Mouse (Mus musculus) MN1 (cell line): ENCODE measurements around the gene Aldh16a1.
"Not testable (repeated sequence)": the region's sequence is repeated elsewhere in the genome, so short reads cannot be mapped to it uniquely, and the experiment has no call there.

Source experiments
- DNase-seq: peaks from one replicate; pipeline ENCODE4 v3.0.0-alpha.2; 2016; ENCODE audit warnings: low spot score

Gene Aldh16a1

GRCm38 (mm10) chr7:45113476-45113875, 40.9 kb downstream of the Aldh16a1 start:
- no peak for DNase-seq

GRCm38 (mm10) chr7:45112529-45112928, 41.9 kb downstream of the Aldh16a1 start:
- DNase-seq, result no peak

DNA sequence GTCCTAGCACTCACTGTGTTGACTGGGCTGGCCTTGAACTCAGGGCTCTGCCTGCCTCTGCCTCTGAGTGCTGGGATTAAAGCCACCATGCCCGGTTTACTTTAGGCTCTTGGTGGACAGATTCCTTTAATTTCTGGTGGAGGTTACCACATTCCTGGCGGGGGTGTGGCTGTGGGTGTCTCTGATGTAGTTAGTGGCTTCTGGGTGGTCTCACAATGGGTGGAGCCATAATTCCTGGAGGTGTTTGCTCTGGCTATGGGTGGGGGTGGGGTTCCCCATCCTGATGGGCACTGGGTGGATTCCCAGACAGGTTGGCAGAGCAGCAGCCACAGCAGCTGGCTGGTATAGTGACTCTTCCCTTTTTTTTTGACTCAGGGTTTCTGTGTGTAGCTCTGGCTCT, 42.4 kb downstream of the Aldh16a1 start:
- DNase-seq, result no peak

GRCm38 (mm10) chr7:45110089-45110488, 44.3 kb downstream of the Aldh16a1 start:
- DNase-seq, result not testable (repeated sequence)

GRCm38 (mm10) chr7:45107052-45107645, 47.2 kb downstream of the Aldh16a1 start:
- no peak for DNase-seq

- DNase-seq, result no peak
Measured at GRCm38 (mm10) chr7:45106441-45106840, 47.9 kb downstream of the Aldh16a1 start.

DNA sequence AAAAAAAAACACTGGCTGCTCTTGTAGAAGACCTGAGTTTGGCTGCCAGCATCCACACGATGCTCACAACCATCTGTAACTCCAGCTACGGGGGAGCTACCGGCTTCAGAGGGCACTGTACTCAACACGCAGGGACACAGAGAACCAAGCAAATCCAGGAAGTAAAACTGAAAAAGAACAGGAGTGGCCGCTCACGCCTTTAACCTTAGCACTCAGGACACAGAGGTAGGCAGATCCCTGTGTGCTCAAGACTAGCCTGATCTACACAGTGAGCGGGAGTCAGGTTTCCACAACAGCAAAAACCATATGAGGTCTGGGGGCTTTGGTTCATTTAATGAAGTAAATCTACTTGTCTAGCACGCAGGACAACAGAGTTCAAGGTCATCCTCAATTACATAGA, 48.9 kb downstream of the Aldh16a1 start:
- DNase-seq, result no peak

DNA sequence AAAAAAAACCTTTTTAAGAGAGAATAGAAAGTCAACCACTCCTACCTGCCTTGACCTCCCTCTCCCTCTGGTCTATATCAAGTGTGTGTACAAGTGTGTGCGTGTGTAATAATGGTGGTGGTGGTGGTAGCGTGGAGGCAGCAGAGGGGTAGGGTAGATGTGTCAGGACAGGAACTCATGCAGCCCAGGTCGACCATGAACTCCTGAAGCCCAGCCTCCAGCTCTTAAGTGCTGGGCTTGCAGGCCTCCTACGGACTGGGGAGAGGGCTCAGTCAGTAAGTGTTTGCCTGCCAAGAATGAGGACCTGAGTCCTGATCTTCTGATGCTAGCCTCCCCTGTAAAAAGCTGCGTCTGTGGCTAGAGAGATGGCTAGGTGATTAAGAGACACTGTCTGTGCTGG, 49.4 kb downstream of the Aldh16a1 start:
- DNase-seq, result no peak

DNA sequence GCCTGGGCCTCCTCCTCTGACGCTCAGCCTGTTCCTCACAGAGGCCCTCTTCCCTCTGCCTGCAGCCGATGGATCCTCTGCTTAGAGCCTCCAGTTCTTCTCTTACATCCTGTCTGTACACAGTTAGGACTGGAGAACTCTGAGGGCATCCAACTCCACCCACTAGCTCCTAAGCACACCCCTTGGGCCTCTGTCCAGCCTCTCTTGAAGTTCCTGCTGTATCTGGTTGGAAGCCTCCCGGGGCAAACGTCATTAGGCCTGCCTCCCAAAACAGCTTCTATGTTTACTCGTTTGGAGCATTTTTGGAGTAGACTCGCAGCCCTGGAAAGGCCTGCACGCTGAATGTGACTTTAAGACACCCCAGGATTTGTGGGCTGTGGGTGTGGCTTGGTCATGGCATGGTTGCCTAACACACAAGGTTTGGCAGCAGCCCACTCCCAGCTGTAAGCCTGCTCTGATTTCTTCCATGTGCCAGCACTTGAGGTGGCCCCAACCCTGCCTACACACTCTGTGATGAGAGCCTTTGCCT, 50.7 kb downstream of the Aldh16a1 start, which contains the start of gene Fcgrt:
TSS of gene Fcgrt (minus strand) at position 200 of the 529 bp plus-strand sequence.
- DNase-seq, result peak; percentile 85

GRCm38 (mm10) chr7:45102940-45103585, 51.3 kb downstream of the Aldh16a1 start:
- DNase-seq, result no peak

- no peak for DNase-seq
Measured at GRCm38 (mm10) chr7:45102441-45102840, 51.9 kb downstream of the Aldh16a1 start.

DNA sequence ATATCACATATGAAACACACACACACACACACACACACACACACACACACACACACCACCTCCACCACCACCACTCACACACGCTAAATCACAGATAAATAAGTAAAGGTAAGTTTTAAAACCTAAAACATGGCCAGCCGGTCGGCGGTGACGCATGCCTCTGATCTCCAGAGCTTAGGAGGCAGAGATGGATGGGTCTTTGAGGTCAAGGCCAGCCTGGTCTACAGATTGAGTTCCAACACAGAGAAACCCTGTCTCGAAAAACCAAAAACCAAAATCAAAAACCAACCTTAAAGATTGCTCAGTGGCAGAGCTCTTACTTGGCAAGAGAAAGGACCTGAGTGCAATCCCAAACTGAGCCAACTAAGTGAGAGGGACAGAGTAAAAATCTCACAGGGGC, 54.3 kb downstream of the Aldh16a1 start:
- DNase-seq, result no peak

DNA sequence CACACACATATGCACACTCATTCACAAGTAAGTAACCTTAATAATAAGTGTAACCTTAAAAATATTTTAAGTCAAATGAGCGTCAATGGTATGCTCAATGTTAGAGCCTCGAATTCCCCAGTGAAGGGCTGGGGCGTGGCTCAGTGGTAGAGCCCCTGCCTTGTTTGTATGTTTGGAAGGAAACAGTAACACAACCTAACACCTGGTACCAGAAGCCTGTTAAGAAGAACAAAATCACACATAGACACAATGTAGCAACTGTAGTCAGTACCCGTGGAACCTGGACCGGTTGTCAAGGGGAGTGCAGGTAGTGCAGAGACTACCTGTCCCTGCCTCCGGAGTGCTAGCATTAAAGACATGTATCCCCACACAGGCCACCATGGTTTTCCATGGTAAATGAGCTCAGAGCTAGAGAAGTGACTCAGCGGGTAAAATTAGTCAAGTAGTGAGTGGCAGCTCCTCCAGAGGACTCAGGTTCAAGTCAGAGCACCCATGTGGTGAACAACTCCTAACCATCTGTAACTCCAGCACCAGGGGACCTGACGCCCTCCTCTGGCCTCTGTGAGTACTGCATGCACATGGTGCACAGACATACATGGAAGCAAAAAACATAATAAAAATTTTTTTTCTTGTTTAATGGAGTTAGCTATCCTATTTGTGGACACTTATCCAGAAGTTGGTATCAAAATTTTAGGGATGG, 55.7 kb downstream of the Aldh16a1 start:
- no peak for DNase-seq

- no peak for DNase-seq
Measured at GRCm38 (mm10) chr7:45097479-45097878, 56.9 kb downstream of the Aldh16a1 start.

DNA sequence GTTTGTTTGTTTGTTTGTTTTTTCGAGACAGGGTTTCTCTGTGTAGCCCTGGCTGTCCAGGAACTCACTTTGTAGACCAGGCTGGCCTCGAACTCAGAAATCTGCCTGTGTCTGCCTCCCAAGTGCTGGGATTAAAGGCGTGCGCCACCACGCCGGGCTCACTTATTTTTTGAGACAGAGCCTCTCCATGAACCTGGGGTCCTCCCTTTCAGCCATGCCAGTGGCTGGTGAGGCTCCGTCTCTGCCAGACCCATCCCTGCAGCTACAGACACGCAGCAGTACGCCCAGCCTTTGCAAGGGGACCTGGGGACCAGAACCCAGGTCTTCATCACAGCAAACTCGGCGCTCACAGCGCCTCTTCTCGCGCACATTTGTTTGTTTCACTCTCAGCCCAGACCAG, 58.4 kb downstream of the Aldh16a1 start:
- DNase-seq, result not testable (repeated sequence)

DNA sequence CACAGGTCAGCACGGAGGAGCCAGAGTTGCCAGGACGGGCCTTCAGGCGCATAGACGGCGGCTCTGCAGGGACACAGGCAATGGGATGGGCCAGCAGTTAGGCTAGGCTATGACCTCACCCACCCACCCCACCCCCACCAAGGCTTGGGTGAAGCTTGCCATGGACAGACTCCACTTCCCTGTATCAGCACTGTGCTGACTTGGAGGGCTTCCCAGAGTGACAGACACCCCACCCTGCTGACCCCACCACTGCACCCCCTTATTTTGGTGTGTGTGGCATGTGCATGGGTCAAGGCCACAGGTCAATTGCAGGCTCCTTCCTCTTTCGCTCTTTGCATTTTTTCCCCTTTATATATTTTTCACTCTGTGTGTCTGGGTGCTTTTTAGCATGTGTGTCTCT, 59.0 kb downstream of the Aldh16a1 start:
- DNase-seq, result no peak

GRCm38 (mm10) chr7:45094121-45094520, 60.3 kb downstream of the Aldh16a1 start:
- no peak for DNase-seq

GRCm38 (mm10) chr7:45093516-45093905, 60.9 kb downstream of the Aldh16a1 start:
- DNase-seq, result no peak

DNA sequence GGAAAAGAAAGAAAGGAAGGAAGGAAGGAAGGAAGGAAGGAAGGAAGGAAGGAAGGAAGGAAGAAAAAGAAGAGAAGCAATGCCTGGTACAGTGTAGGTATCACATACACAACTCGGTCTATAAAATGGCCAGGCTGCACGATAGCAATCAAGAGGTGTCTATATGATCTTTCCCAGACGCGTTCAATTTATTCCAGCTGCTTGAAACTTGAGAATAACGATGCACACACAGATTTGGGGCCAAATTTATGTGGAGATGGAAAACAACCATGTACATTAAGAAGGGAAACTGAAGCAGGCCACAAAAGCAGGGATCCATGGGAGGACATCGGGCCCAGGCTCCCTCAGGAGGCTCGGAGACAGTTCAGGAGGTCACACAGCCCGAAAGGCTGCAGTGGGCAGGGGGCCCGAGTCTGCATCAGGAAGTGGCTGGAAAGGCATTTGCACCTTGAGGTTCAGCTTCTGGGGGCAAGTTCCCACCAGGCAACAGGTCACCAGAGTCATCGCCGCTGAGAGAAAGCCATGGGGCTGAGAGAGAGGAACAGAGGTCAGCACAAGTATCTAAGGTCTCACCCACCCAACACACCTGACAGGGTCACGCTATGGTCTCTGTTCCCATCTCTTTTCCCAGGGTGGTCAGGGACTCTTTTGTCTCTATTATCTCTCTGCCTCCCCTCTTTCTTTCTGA, 61.4 kb downstream of the Aldh16a1 start:
- peak; percentile 37 for DNase-seq

DNA sequence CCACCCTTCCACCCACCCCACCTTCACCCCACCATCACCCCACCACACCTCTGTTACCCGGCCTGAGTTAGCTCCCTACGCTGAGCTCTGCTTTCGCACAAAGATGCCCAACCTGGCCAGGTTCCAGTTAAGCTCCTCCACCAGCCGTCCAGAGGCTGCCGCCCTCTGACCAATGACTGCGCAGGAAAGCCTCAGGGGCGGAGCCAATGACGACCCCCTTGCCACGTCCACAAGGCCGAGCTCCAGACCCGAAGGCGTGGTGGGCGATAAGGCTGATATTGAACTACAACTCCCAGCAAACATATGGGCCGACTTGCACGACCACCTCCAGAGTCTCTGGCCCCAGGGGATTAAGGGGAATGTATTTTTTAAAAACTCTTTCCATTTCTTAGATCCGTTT, 62.3 kb downstream of the Aldh16a1 start, which contains the start of gene Rcn3:
TSS of gene Rcn3 (minus strand) at position 174 of the 400 bp plus-strand sequence.
- DNase-seq, result peak; percentile 88

- DNase-seq, result no peak
Measured at GRCm38 (mm10) chr7:45091001-45091990, 63.1 kb downstream of the Aldh16a1 start.
